Mouse (Mus musculus) myocyte (in vitro differentiated cells): ENCODE data around the gene Gm37240. TPM values are rescaled to one million over a fixed set of nuclear protein-coding genes. Genes with fewer than 3 reads are reported as not detected.

Experiments used
- H3K27me3 ChIP-seq: one replicate; pipeline ENCODE4 v1.6.1; 2011; ENCODE audit not compliant: control insufficient read depth, insufficient read depth, insufficient read length
- H3K36me3 ChIP-seq: one replicate; pipeline ENCODE4 v1.6.1; 2011; ENCODE audit not compliant: control insufficient read depth, insufficient read depth
- H3K4me2 ChIP-seq: one replicate; pipeline ENCODE4 v1.6.1; 2011; ENCODE audit warnings: low read depth, control low read depth
- H3K4me3 ChIP-seq: one replicate; pipeline ENCODE4 v1.5.1; 2011; ENCODE audit warnings: mild to moderate bottlenecking, control low read depth, moderate library complexity
- H3K79me2 ChIP-seq: one replicate; pipeline ENCODE4 v1.6.1; 2011; ENCODE audit not compliant: control insufficient read depth, insufficient read depth
- H3ac ChIP-seq: one replicate; pipeline ENCODE4 v1.6.1; 2011; ENCODE audit not compliant: control insufficient read depth, insufficient read length
- CEBPB ChIP-seq: IDR thresholded peaks from 2 replicates; pipeline ENCODE4 v1.6.1; 2011; ENCODE audit warnings: mild to moderate bottlenecking, moderate library complexity; ENCODE audit not compliant: poor library complexity, insufficient read depth, severe bottlenecking
- E2F4 ChIP-seq: IDR thresholded peaks from one replicate; pipeline ENCODE4 v1.6.1; 2011; ENCODE audit warnings: mild to moderate bottlenecking, control low read depth, moderate library complexity; ENCODE audit not compliant: insufficient read depth
- MAX ChIP-seq: IDR thresholded peaks from one replicate; pipeline ENCODE4 v1.6.1; 2011; ENCODE audit warnings: low read depth, mild to moderate bottlenecking, control low read depth
- MYOD1 ChIP-seq, 3 experiments: IDR thresholded peaks; one replicate each; pipeline ENCODE4 v1.6.1; 2011; ENCODE audit warnings: control low read depth in 2 of 3, low read depth in 2 of 3, mild to moderate bottlenecking in 2 of 3, moderate library complexity in 1 of 3; ENCODE audit not compliant: insufficient read length in 2 of 3, control insufficient read depth in 1 of 3
- MYOG ChIP-seq, 3 experiments: IDR thresholded peaks; one replicate each; pipeline ENCODE4 v1.6.1; 2011; ENCODE audit warnings: control low read depth in 2 of 3, low read depth in 2 of 3, mild to moderate bottlenecking in 2 of 3; ENCODE audit not compliant: insufficient read length in 2 of 3, control insufficient read depth in 1 of 3, insufficient read depth in 1 of 3
- POLR2A ChIP-seq: IDR thresholded peaks from one replicate; pipeline ENCODE4 v1.6.1; 2011; ENCODE audit warnings: low read depth, mild to moderate bottlenecking, control low read depth, moderate library complexity; ENCODE audit not compliant: insufficient read length
- POLR2AphosphoS2 ChIP-seq: IDR thresholded peaks from one replicate; pipeline ENCODE4 v1.6.1; 2011; ENCODE audit warnings: low read depth, control low read depth; ENCODE audit not compliant: insufficient read length
- REST ChIP-seq: IDR thresholded peaks from one replicate; pipeline ENCODE4 v1.6.1; 2011; ENCODE audit warnings: mild to moderate bottlenecking, control low read depth, moderate library complexity; ENCODE audit not compliant: insufficient read depth, insufficient read length
- SRF ChIP-seq: IDR thresholded peaks from one replicate; pipeline ENCODE4 v1.6.1; 2011; ENCODE audit warnings: low read depth; ENCODE audit not compliant: control insufficient read depth, insufficient read length
- TCF12 ChIP-seq: IDR thresholded peaks from one replicate; pipeline ENCODE4 v1.6.1; 2011; ENCODE audit warnings: mild to moderate bottlenecking, control low read depth; ENCODE audit not compliant: poor library complexity, insufficient read depth, severe bottlenecking
- TCF3 ChIP-seq: IDR thresholded peaks from one replicate; pipeline ENCODE4 v1.6.1; 2011; ENCODE audit warnings: low read depth, control low read depth; ENCODE audit not compliant: insufficient read length
- USF1 ChIP-seq: IDR thresholded peaks from one replicate; pipeline ENCODE4 v1.6.1; 2011; ENCODE audit warnings: low read depth, mild to moderate bottlenecking, control low read depth, moderate library complexity
- polyA plus RNA-seq: library from polyadenylated mRNA; unstranded; fragments of >200 nt; fragmentation: generic; extraction: Trizol; gene quantifications from one replicate; pipeline ENCODE4 v1.2.1, GENCODE M21; 2012; ENCODE audit warnings: missing spikeins

The Gm37240 gene
- polyA plus RNA-seq, 1 experiment, result 8.7 TPM

DNA sequence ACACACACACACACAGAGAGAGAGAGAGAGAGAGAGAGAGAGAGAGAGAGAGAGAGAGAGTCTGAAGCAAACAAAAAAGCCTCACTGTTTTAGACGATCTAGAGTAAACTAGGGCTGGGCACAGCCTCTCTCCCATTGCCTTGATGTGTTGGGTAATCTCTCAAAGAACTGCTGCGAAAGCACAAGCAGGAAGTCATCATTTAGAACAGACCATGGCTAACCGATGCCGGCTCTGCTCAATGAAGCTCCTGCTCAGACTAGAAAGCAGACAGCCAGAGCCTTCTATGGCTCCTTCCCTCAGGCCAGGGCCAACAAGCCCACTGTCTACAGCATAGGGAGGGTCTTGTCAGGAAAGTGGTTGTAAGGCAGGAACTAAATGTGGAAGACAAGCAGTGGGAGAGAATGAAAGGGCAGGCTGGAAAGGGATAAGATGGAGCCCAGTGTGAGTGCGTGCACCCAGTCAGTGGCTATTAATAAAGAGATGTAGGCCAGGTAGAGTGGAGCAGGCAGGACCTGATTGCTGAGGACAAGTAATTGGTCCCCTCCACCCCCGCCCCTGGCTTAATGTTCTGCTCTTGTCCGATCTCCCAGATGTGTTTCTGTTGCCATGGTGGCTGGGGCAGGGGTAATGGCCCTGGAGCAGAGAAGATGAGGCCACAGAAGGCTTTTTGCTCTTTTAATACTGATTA lies 1200.4 kb downstream of the Gm37240 start:
- Histone ChIP-seq H3K36me3 (no peaks in the 10 kb centered on the region), H3K4me3 (no peak overlapping the region), H3K79me2 (no peaks in the 10 kb centered on the region), H3K4me2 (no peak overlapping the region), H3ac (no peak overlapping the region), H3K27me3 (peaks cover 24% of the 10 kb centered on the region)
- TF ChIP-seq TCF3, result no peak
- TF ChIP-seq MYOD1 (IDR thresholded peaks at IDR 0.05; ENCODE audit: control insufficient read depth in 1 of 3, insufficient read length in 2 of 3, low read depth in 2 of 3), result no peak
- TF ChIP-seq SRF, result no peak
- no peak for TF ChIP-seq E2F4
- TF ChIP-seq MYOG (IDR thresholded peaks at IDR 0.05; ENCODE audit: control insufficient read depth in 1 of 3, insufficient read depth in 1 of 3, insufficient read length in 2 of 3, low read depth in 2 of 3), result no peak
- TF ChIP-seq REST, result no peak
- no peak for TF ChIP-seq POLR2A
- no peak for TF ChIP-seq CEBPB
- no peak for TF ChIP-seq MAX
- no peak for TF ChIP-seq USF1
- no peak for TF ChIP-seq POLR2AphosphoS2
- TF ChIP-seq TCF12, result no peak

DNA sequence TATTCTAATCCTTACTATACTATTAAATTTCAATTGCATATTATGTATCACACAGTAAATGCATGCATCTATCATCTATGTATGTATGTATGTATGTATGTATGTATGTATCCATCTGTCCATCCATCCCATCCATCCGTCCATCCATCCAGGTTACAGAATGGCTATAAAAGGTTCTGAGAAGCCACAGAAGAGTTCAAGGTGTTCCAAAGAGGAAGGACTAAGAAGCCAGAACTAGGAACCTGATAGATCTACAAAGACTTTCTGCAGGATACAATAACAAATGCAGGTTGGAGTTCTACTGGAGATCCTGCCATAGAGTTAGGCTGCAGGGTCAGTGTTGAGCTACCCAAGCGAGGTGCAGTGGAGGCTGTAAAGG lies 1201.0 kb downstream of the Gm37240 start:
- no peak overlapping the region for H3K4me2 ChIP-seq
- no peak overlapping the region for H3ac ChIP-seq
- no peaks in the 10 kb centered on the region for H3K79me2 ChIP-seq
- no peaks in the 10 kb centered on the region for H3K36me3 ChIP-seq
- TF ChIP-seq E2F4, result no peak
- no peak for TF ChIP-seq TCF3
- TF ChIP-seq POLR2A, result no peak
- no peak for TF ChIP-seq MYOD1 (IDR thresholded peaks at IDR 0.05; ENCODE audit: control insufficient read depth in 1 of 3, insufficient read length in 2 of 3, low read depth in 2 of 3)
- no peak for TF ChIP-seq CEBPB
- TF ChIP-seq MYOG (IDR thresholded peaks at IDR 0.05; ENCODE audit: control insufficient read depth in 1 of 3, insufficient read depth in 1 of 3, insufficient read length in 2 of 3, low read depth in 2 of 3), result no peak
- TF ChIP-seq REST, result no peak
- TF ChIP-seq MAX, result no peak
- TF ChIP-seq TCF12, result no peak
- no peak for TF ChIP-seq USF1
- no peak for TF ChIP-seq SRF
- TF ChIP-seq POLR2AphosphoS2, result no peak
- peaks cover 24% of the 10 kb centered on the region for H3K27me3 ChIP-seq
- H3K4me3 ChIP-seq, result no peak overlapping the region

DNA sequence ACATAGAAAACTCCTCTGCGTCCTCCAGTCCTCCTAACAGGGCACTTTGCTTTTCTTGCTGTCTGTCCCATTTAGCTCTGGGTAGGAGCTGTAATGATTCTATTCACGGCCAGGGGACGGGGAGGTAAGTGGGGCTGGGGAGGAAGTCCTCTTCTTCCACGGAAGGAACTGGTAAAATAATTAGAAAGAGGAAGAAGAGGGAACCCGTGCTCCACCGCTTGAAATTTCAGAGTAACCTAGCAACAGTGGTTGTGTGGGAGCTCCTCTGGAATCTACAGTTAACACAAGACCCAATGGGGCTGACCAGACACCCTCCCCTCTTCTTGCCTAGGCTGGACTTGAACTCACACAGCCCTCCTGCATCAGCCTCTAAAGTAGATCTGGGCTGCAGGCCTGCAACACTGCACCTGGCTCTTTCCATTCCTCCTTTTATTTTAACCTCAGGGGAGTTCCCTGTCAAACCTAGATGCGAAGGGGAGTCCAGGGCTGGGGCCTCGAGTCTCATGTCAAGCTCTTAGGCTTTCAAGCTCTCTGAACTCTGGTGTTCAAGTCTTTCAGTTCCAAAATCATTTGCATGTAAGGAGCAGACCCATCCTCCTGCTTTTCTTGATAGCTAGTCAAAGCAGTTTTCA lies 1201.5 kb downstream of the Gm37240 start:
- H3K36me3 ChIP-seq, result no peaks in the 10 kb centered on the region
- H3K79me2 ChIP-seq, result no peaks in the 10 kb centered on the region
- TF ChIP-seq TCF12 (no peak), E2F4 (no peak), SRF (no peak), CEBPB (no peak), MYOG (IDR thresholded peaks at IDR 0.05; ENCODE audit: control insufficient read depth in 1 of 3, insufficient read depth in 1 of 3, insufficient read length in 2 of 3, low read depth in 2 of 3) (no peak), USF1 (no peak), TCF3 (no peak), POLR2AphosphoS2 (no peak), MAX (no peak), MYOD1 (IDR thresholded peaks at IDR 0.05; ENCODE audit: control insufficient read depth in 1 of 3, insufficient read length in 2 of 3, low read depth in 2 of 3) (no peak), POLR2A (no peak), REST (no peak)
- no peak overlapping the region for H3ac ChIP-seq
- H3K27me3 ChIP-seq, result peaks cover 29% of the 10 kb centered on the region
- no peak overlapping the region for H3K4me3 ChIP-seq
- no peak overlapping the region for H3K4me2 ChIP-seq

DNA sequence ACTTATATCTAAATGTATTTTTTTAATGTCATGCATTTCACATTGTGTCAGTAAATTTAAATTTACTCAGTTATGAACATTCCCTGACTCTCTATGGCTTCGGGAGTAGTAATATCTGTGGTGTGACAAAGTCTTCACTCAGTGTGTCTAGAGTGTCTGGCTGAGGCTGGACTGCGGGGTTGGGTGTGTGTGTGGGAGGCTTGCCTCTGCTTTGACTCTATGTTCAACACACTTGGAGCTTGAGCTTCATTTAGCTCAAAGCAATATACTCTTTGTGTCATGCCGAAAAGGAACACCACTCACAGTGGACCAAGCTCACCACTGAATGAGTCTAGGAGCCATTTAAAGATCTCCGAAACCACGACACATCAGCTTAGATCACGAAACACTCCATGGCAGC lies 1203.5 kb downstream of the Gm37240 start:
- Histone ChIP-seq H3ac (no peak overlapping the region), H3K4me2 (no peak overlapping the region)

More for the DNA sequence above, 1203.5 kb downstream of the Gm37240 start:
- H3K79me2 ChIP-seq, result no peaks in the 10 kb centered on the region
- H3K36me3 ChIP-seq, result no peaks in the 10 kb centered on the region
- peaks cover 29% of the 10 kb centered on the region for H3K27me3 ChIP-seq
- TF ChIP-seq MYOG (IDR thresholded peaks at IDR 0.05; ENCODE audit: control insufficient read depth in 1 of 3, insufficient read depth in 1 of 3, insufficient read length in 2 of 3, low read depth in 2 of 3), result no peak
- TF ChIP-seq E2F4, result no peak
- no peak for TF ChIP-seq USF1
- TF ChIP-seq CEBPB, result no peak
- TF ChIP-seq TCF12, result no peak
- no peak for TF ChIP-seq POLR2AphosphoS2
- TF ChIP-seq TCF3, result no peak
- no peak for TF ChIP-seq MAX
- no peak for TF ChIP-seq POLR2A
- H3K4me3 ChIP-seq, result no peak overlapping the region
